ENCODE assay signal across 9 mouse cellular contexts in the genomic region with DNA sequence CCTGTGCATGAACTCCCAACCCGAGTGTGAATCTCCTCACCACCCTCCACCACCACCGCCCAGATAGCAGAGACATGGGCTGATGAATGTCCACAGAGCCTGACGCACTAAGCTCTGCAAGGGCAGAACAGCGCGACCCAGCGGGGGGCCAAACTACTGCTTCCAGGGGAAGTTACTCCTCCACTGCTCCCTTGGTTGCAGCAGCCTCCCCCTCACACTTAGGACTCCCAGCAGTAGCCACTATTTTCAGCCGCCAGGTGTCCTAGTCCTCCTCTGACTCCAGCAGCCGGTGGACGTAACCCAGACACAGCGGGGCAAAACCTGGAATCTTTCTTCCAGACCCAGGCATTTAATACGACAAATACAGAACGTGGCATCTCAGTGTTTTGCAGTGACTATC. TPM values are rescaled to one million over a fixed set of nuclear protein-coding genes. Genes with fewer than 3 reads are reported as not detected.
DNase-seq lines count a peak whose midpoint lies in the region; ATAC-seq and TF ChIP-seq lines count a peak whose summit lies in the region.
"Had no signal": no experiment of that assay in that cellular context is flagged by ENCODE, and none has a peak within 500 bp of the region (broad histone marks: within the 10 kb centered on the region; RNA-seq: fewer than 3 reads in every experiment).

No protein-coding gene starts in this region.

- 16% methylated on average over 12 of the region's 12 CpGs for whole genome bisulfite sequencing in neural tube, embryonic 15.5 days
- WGBS in lung, embryonic 14.5 days, result 9% methylated on average over 12 of the region's 12 CpGs

- no peak overlapping the region for H3K9ac ChIP-seq in neural tube, embryonic 15.5 days (replicated peaks)
- H3K9ac ChIP-seq in lung, embryonic 14.5 days, result no peak overlapping the region
- H3K9ac ChIP-seq: neural tube, embryonic 12.5 days had no signal

- intact Hi-C loops in heart, postnatal 10 days (cut with DNase I), result no loop called here

- H3K4me2 ChIP-seq in neural tube, embryonic 15.5 days, result no peak overlapping the region
- H3K4me2 ChIP-seq in lung, embryonic 14.5 days, result no peak overlapping the region
- H3K4me2 ChIP-seq: neural tube, embryonic 12.5 days had no signal

- H3K27me3 ChIP-seq in neural tube, embryonic 15.5 days (replicated peaks), result no peaks in the 10 kb centered on the region
- no peaks in the 10 kb centered on the region for H3K27me3 ChIP-seq in lung, embryonic 14.5 days (ENCODE audit: insufficient read depth, low read length)
- H3K27me3 ChIP-seq: neural tube, embryonic 12.5 days had no signal

- H3K4me3 ChIP-seq in neural tube, embryonic 15.5 days (replicated peaks), result no peak overlapping the region
- H3K4me3 ChIP-seq in lung, embryonic 14.5 days (ENCODE audit: low read depth, low read length), result no peak overlapping the region
- H3K4me3 ChIP-seq: neural tube, embryonic 12.5 days had no signal

- TF ChIP-seq CTCF in lung, embryonic 14.5 days (IDR thresholded peaks at IDR 0.05; ENCODE audit: low read depth), result peak; percentile 44; the same call in 1 of the 2 replicates

- ATAC-seq in neural tube, embryonic 15.5 days (ENCODE audit: low FRiP score), result no peak
- ATAC-seq in lung, embryonic 14.5 days (ENCODE audit: insufficient read depth), result no peak

- no peaks in the 10 kb centered on the region for H3K9me3 ChIP-seq in neural tube, embryonic 15.5 days (replicated peaks)
- no peaks in the 10 kb centered on the region for H3K9me3 ChIP-seq in lung, embryonic 14.5 days (ENCODE audit: low read depth, low read length)
- H3K9me3 ChIP-seq: neural tube, embryonic 12.5 days had no signal

- no peaks in the 10 kb centered on the region; the same call in 1 of the 2 replicates for H3K4me1 ChIP-seq in neural tube, embryonic 15.5 days
- no peaks in the 10 kb centered on the region for H3K4me1 ChIP-seq in lung, embryonic 14.5 days (ENCODE audit: insufficient read depth)
- H3K4me1 ChIP-seq: neural tube, embryonic 12.5 days had no signal

- no peak overlapping the region for H3K27ac ChIP-seq in neural tube, embryonic 15.5 days (replicated peaks)
- no peak overlapping the region for H3K27ac ChIP-seq in lung, embryonic 14.5 days (ENCODE audit: low read depth)
- H3K27ac ChIP-seq: neural tube, embryonic 12.5 days had no signal

- DNase-seq in cerebellum, postnatal 14 days, result peak; percentile 28 to 42
- no peak for DNase-seq in cerebellum, adult 8-10 months
- peak; percentile 35 for DNase-seq in neural tube, embryonic 10.5 days (ENCODE audit: extremely low spot score, low spot score)
- peak; percentile 25 to 44 for DNase-seq in heart, postnatal 10 days
- DNase-seq in lung, embryonic 14.5 days, result peak; percentile 43
- DNase-seq in layer of hippocampus, postnatal 14 days (ENCODE audit: low spot score in 2 of 2), result no peak
- no peak for DNase-seq in urinary bladder, adult 18-20 months (ENCODE audit: low spot score in 2 of 2)

- no peaks in the 10 kb centered on the region for H3K36me3 ChIP-seq in neural tube, embryonic 15.5 days
- H3K36me3 ChIP-seq in lung, embryonic 14.5 days (ENCODE audit: insufficient read depth), result no peaks in the 10 kb centered on the region
- H3K36me3 ChIP-seq: neural tube, embryonic 12.5 days had no signal

RNA-seq across cellular contexts. Expression of gene Zfp871, which starts 34.5 kb away (rescaled TPM):
- polyA plus RNA-seq in neural tube, embryonic 15.5 days (2015; fragmentation: Nextera tagmentation; extraction: Ambion mirVana), result 35.2 and 37.6 TPM in 2 replicates
- total RNA-seq in heart, postnatal 10 days (2021), result 10 to 100 TPM; 43.4 to 44.3 TPM
- 58.3 and 58.6 TPM in 2 replicates for polyA plus RNA-seq in lung, embryonic 14.5 days (2014; fragmentation: Nextera tagmentation; extraction: Ambion mirVana)
- total RNA-seq in layer of hippocampus, postnatal 14 days (2021), result 10 to 100 TPM; 80.3 to 82.6 TPM

RNA-seq across cellular contexts. Expression of gene Zfp811, which starts 56.1 kb away (rescaled TPM):
- polyA plus RNA-seq in neural tube, embryonic 15.5 days (2015; fragmentation: Nextera tagmentation; extraction: Ambion mirVana), result 42.8 and 49.6 TPM in 2 replicates
- under 1 TPM; 0.40 to 0.50 TPM for total RNA-seq in heart, postnatal 10 days (2021)
- polyA plus RNA-seq in lung, embryonic 14.5 days (2014; fragmentation: Nextera tagmentation; extraction: Ambion mirVana), result 2.5 and 3.0 TPM in 2 replicates
- total RNA-seq in layer of hippocampus, postnatal 14 days (2021), result 10 to 100 TPM in 1 of 2 experiments, 1 to 10 TPM in 1; 7.9 to 10.4 TPM

Comparison
In these comparisons a context has a peak if more than half of its experiments do, and no peak if none do; other contexts are left out.
1. DNase-seq: peak in cerebellum, postnatal 14 days (2 of 2), neural tube, embryonic 10.5 days (single experiment), heart, postnatal 10 days (2 of 2) and lung, embryonic 14.5 days (single experiment); none in cerebellum, adult 8-10 months (single experiment), layer of hippocampus, postnatal 14 days (0 of 2) and urinary bladder, adult 18-20 months (0 of 2).
2. RNA of gene Zfp811, which starts 56.1 kb away (total RNA-seq): 7.9 to 10.4 TPM in layer of hippocampus, postnatal 14 days; 0.40 to 0.50 TPM in heart, postnatal 10 days; every median in the first group is over 4 times any median in the second.